Mouse (Mus musculus) left cerebral cortex, postnatal 25 days (tissue): ENCODE data around the gene Scamp5. TPM values are rescaled to one million over a fixed set of nuclear protein-coding genes. Genes with fewer than 3 reads are reported as not detected.
A peak's percentile ranks its signal among the peaks of the same experiment; 100 is the strongest.

Source experiments
- DNase-seq, 2 experiments: peaks; one replicate each; pipeline ENCODE4 v3.0.0; 2022; ENCODE audit warnings: low spot score in 2 of 2, mixed read lengths in 1 of 2
- intact Hi-C: fragments of 180-260 bp; cut with DNase I; formaldehyde crosslinking; loops from one replicate; pipeline ENCODE4 v1.15.1; 2025
- total RNA-seq, 2 experiments: library from RNA; stranded (reverse); gene quantifications; 2 replicates each; pipeline ENCODE4 v1.2.3; 2021

Gene Scamp5
- total RNA-seq, 2 experiments from 2014 or later: 403 to 415 TPM

DNA sequence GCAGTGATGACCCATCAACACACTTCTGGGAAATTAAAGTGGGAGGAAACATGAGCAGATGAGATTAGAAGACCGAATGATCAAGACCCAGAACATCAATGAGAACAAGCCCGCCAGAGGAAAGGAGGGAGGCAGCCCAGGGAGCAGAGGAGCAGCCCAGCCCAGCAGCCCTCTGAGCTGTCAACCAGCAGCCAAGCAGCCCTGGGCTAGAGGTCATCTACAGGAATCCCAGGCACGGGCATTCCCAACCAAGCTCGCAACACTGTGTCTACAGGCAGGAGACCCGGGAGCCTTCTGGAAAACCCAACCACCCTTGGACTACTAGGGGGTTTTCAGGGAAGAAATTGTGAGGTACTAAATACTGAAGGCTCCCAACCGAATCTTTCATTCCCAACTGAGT is 43.8 kb downstream of the Scamp5 start:
- DNase-seq: no peak
- intact Hi-C loops: no loop called here

DNA sequence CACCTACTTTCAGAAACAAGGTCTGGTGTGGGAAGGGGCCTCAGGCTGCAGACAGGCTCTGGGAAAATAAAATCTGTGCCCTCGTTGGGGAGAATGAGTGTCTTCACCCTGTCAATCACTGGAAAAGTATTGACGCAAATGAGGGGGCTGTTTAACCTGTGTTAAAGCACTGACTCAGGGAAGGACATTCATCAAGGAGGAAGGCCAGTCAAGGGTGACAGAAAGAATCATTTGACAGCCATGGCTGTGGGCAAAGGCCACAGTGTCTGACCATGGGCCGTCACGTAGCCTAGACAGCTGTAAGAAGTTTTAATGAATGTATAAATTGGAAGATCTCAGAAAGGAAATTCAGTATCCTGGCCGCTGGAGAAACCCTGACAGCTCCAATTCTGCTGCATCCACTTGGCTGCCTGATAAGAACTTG is 46.2 kb downstream of the Scamp5 start:
- intact Hi-C loops: no loop called here
- no peak for DNase-seq

DNA sequence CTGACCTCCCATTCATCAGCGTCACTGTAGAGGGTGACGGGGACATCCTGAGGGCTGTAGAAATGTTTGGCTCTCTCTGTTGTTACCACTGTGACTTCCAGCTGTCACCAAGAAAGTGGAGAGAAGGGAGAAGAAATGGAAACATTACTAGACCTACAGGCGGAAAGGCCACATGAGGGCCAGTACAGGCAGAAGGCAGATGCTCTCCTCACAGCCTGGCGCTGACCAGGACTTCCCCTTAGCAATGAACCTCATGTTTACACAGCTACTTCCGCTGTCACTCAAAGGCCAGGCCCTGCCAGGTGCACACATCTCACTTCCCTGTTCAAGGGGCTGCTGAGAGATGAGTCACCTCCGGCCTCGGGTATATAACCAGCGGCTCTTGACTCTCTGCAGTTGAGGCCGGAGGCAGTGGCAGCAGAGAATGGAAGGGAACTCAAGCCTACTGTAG is 46.7 kb downstream of the Scamp5 start:
- intact Hi-C loops: no loop called here
- DNase-seq: peak; percentile 45 to 64

DNA sequence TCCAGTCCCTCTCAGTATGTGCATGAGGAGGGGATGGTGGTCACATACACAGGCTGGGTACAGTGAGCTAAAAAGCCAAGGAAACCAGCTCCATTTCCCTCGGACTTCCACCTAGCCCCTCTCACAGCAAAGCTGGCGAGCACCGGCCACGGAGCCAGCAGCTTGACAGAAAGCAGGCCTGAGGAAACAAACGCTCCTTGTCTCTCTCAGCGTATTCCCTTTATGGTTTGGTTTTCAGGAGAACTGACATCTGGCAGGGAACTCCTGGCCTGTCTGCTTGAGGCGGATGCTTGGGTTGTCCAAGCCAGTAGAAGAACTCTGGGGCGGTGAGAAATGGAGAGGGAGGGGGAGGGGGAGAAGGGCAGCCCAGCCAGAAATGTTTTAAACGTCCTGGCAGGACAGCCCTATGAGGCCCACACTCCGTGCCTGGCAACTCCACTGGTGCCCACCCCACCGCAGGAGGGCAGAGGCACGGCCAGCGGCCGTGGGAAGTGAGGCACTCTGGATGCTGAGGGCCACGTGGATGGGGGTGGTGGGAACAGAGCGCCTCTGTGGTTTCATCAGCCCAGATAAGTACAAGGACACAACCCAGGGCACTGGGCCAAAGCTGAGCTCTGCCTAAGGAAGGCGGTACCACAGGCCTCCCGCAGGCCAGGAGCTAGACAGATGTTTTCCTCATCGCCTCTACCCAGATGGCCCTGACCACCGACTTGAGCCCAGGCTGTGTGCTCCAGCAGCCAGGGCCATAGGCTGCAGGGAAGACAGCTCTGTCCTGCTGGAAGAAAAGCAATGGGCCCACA is 47.3 kb downstream of the Scamp5 start:
- DNase-seq: peak; percentile 84 to 90
- intact Hi-C loops: no loop called here

DNA sequence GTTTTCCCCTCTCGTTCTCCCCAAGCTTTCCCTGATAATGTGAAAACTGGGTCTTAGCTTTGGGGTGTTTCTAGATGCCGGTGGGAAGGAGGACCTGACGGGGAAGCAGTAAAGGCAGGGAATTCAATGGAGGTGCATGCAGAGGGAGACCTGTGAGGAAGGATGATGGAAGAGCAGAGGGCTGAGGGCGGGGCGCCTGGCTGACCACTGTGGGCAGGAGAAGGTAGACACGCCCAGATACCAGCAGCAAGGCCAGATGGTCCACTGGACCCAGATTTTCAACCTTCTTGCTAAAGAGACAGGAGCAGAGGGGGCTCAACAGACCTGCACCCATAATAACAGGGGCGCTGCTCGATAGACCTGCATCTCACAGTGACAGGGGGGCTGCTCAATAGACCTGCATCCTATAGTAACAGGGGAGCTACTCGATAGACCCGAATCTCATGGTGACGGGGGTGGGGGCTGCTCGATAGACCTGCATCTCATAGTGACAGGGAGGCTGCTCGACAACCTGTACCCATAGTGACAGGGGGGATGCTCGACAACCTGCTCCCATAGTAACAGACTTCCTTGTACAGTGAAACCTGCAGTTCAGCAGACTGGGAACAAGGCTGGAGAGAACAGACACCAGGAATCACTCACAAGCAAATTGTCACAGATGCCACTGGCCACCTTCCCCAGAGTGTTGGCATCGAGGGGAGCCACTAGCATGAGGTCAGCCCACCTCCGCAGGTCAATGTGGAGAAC is 48.2 kb downstream of the Scamp5 start:
- intact Hi-C loops: no loop called here
- DNase-seq: no peak

DNA sequence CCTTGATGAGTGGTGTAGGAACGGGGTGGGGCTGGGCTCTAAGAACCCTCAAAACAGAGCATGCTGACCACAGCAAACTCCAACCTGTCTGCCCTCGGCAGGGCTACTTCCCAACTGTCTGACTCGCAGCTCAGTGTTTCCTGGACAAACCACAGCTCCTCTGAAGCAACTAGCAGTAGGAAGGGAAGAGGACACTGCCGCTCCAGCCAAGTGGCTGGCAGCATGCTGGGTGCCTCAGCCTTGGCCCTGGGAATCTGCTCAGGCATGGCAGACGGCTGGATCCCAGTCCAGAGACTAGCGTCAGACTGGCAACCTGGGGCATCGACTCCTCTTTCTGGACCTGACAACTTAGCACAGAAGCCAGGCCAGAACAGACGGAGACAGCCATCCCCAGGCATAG is 50.5 kb downstream of the Scamp5 start:
- DNase-seq: no peak
- intact Hi-C loops: no loop called here

DNA sequence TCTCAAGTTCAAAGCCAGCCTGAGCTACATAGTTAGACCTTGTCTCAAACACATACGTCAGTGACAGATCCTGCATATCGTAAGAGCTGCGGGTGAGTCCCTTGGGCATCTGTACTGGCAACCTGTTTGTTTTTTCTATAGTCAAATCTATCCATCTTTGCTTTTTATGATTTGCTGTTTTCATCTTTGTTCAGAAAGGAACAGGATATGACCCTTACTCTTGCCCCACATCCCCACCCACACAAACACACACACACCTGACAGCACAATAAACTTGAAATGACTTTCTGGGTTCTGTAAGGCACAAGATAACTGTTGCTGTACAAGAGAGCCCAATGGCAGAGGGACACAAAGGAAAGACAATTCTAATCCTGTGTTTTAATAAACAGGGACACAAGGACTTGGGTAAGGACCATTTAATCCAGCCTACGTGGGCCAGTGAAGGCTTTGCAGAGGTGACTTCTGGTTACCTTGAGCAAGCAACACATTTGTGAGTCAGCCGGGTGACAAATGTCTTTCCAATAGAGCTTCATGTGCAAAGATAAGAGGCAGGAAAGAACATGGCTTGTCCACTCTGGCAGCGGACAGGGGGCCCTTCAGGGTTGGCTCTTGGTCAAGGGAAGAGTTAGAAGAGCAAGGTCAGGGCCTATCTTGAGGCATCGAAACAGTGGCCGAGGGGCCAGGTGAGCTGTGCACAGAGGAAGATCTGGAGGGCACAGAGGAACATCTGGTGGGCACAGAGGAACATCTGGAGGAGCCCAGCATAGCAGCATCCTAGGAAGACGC is 60.5 kb downstream of the Scamp5 start:
- intact Hi-C loops: no loop called here
- DNase-seq: no peak

DNA sequence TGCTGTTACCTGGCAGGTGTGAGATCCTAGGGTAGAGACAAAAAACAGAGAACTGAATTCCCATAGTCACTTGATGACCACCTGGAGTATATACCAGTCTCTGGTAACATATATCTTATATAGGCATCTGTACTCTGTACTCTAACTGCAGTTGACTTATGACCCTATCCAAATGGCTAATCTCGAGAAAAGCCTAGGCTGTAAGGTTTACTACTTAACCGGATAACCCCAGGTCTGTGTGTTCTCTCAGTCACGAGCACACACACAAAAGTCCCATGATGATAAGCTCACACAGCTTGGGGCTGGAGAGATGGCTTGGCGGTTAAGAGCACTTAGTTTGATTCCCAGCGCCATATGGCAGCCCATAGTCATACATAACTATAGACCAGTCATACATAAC is 61.5 kb downstream of the Scamp5 start:
- no peak for DNase-seq
- intact Hi-C loops: no loop called here

DNA sequence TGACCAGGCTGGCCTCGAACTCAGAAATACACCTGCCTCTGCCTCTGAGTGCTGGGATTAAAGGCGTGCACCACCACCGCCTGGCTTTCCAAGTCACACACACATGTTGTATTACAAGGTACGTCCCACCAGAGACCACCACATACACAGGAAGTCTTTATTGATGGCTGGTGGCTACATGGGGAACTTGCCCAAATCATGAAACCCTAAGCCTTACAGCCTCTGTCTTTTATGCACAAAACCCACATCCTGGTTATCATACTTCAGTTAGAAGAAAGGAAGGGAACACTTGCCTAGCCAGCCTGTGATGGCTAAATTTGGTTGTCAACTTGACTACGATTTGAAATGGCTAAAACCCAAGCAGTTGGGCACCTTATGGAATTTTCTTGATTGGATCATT is 63.8 kb downstream of the Scamp5 start:
- intact Hi-C loops: no loop called here
- DNase-seq: no peak

DNA sequence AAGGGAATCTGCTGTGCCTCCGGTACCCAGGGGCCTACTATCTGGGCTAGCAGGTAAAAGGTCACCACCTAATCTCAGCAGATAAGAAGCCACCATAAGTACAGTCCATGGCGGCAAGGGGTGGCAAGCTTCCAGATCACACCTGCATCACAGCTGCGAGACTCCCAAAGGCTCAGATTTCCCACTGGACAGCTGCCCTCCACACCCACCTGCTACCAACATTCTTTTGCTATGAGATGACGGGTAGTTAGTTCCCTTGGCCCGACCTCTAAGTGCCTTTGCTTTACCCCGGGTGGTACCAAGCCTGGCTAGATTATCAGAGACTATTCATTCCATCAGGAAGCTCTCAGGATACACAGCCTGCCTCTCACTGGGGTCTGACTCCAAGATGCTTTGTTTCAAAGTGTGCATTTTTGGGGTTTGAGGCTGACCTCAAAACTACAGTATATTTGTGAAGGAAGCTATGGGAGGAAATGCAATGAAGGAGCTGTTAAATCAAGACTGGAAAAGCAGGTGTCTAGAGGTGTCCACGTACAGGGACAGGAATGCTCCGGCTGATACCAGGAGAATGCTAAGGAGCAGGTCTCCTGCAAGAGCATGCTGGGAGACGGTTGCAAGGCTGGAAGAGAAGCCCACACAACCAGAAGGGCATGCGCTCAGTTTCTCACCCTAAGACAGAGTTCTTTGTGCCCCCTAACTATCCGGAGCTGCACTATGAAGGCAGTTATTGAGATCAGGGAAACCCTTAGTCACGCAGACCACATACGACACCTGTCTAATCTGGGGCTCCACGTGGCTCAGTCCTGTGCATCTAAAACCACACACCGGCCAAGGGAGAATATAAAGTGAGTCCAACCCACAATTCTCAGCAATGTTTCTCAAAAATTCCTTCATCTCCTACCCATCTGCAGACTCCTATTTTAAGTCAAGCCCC is 65.3 kb downstream of the Scamp5 start:
- intact Hi-C loops: no loop called here
- DNase-seq: no peak

DNA sequence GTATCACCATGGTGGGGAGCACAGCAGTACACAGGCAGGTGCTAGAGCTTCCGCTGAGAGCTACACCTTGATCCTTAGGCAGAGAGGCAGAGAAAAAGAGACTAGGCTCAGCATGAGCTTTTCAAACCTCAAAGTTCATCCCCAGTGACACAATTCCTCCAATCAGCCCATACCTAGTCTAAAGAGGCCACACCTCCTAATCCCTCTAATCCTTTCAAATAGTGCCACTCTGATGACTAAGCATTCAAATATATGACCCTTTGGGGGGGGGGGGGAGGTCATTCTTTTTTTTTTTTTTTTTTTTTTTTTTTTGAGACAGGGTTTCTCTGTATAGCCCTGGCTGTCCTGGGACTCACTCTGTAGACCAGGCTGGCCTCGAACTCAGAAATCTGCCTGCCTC is 69.1 kb downstream of the Scamp5 start:
- intact Hi-C loops: no loop called here
- no peak for DNase-seq

DNA sequence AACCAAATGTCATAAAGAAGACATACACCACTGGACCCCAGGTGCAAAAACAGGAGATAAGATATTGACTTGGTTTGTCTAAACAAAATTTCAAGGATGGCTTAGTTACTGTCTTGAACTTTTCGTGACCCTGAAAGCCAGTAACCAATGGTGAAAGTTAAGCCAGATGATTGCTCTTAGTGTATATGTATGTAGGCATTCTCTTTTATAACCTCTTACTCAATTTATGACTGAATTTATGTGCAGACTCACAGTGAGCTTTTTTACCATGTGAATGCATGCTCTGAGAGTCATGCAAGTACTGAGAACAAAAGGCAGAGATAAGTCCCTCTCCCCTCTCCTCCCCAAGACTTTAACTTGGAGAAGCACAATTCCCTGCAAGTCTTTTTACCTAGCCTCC is 75.0 kb downstream of the Scamp5 start:
- no peak for DNase-seq
- intact Hi-C loops: no loop called here

Other genes starting within 250 kb of the Scamp5 start
- not detected for gene Trcg1, start 231.5 kb downstream of the Scamp5 start, total RNA-seq
- 10 to 100 TPM; 15.8 to 16.2 TPM for gene 1700017B05Rik, start 205.4 kb downstream of the Scamp5 start, total RNA-seq
- 10 to 100 TPM; 15.5 to 16.5 TPM for gene Ppcdc, start 27.9 kb downstream of the Scamp5 start, total RNA-seq
- gene Rpp25, start 36.0 kb upstream of the Scamp5 start, total RNA-seq: 10 to 100 TPM; 15.6 to 16.1 TPM
- 100 to 1,000 TPM; 423 to 447 TPM for gene Cox5a, start 53.2 kb upstream of the Scamp5 start, total RNA-seq
- gene Fam219b, start 69.5 kb upstream of the Scamp5 start, total RNA-seq: 10 to 100 TPM; 20.6 to 23.5 TPM
- 10 to 100 TPM; 68.9 to 74.9 TPM for gene Mpi, start 84.7 kb upstream of the Scamp5 start, total RNA-seq
- gene Scamp2, start 92.9 kb upstream of the Scamp5 start, total RNA-seq: 10 to 100 TPM; 22.5 to 25.6 TPM
- 10 to 100 TPM; 25.5 to 34.4 TPM for gene Ulk3, start 121.4 kb upstream of the Scamp5 start, total RNA-seq
- gene Cplx3, start 138.2 kb upstream of the Scamp5 start, total RNA-seq: 10 to 100 TPM; 11.0 to 17.4 TPM
- gene Lman1l, start 152.7 kb upstream of the Scamp5 start, total RNA-seq: not detected
- 10 to 100 TPM; 35.8 to 37.8 TPM for gene Csk, start 185.6 kb upstream of the Scamp5 start, total RNA-seq
- gene Cyp1a2, start 215.6 kb upstream of the Scamp5 start, total RNA-seq: not detected
- under 1 TPM in 1 of 2 experiments, not detected in 1; 0.14 TPM for gene Cyp1a1, start 219.9 kb upstream of the Scamp5 start, total RNA-seq
- 10 to 100 TPM; 12.9 to 13.5 TPM for gene Edc3, start 240.5 kb upstream of the Scamp5 start, total RNA-seq